In genomic region chr1:37368125-37368524, GRCm38 (mm10) we compare ENCODE assay signal across 11 mouse cellular contexts.
DNase-seq lines count a peak whose midpoint lies in the region; ATAC-seq lines count a peak whose summit lies in the region.
"Had no signal": no experiment of that assay in that cellular context is flagged by ENCODE, and none has a peak within 500 bp of the region (broad histone marks: within the 10 kb centered on the region; RNA-seq: fewer than 3 reads in every experiment).

No protein-coding gene starts in this region.

- ATAC-seq in frontal cortex, adult (ENCODE audit: low TSS enrichment) = peak; percentile 72
- ATAC-seq: intestine, postnatal 0 days had no signal

- no peak for DNase-seq in frontal cortex, postnatal 10 days (ENCODE audit: low spot score in 2 of 2)
- DNase-seq in cerebellum, postnatal 25 days = peak; percentile 81 to 82
- peak; percentile 50 to 77 for DNase-seq in layer of hippocampus, postnatal 14 days (ENCODE audit: low spot score in 2 of 2)
- DNase-seq in right cerebral cortex, postnatal 25 days = peak; percentile 80
- DNase-seq in gastrocnemius, postnatal 10 days = no peak
- DNase-seq in heart, postnatal 10 days = no peak
- no peak for DNase-seq in adrenal gland, adult (ENCODE audit: inconsistent age in 2 of 2, low spot score in 1 of 2)
- DNase-seq: kidney, postnatal 4 days; thymus, adult 18-20 months had no signal

- intact Hi-C loops in heart, postnatal 10 days (cut with DNase I) = no loop called here

Comparison
In these comparisons a context has a peak if more than half of its experiments do, and no peak if none do; other contexts are left out.
1. DNase-seq: peak in cerebellum, postnatal 25 days (2 of 2), layer of hippocampus, postnatal 14 days (2 of 2) and right cerebral cortex, postnatal 25 days (single experiment); none in frontal cortex, postnatal 10 days (0 of 2), gastrocnemius, postnatal 10 days (single experiment), heart, postnatal 10 days (0 of 2) and adrenal gland, adult (0 of 2).